Comparison of ENCODE assay signal across 9 mouse cellular contexts in genomic region chr17:47512956-47513775, GRCm38 (mm10). TPM values are rescaled to one million over a fixed set of nuclear protein-coding genes. Genes with fewer than 3 reads are reported as not detected.
DNase-seq lines count a peak whose midpoint lies in the region; ATAC-seq lines count a peak whose summit lies in the region.
"Had no signal": no experiment of that assay in that cellular context is flagged by ENCODE, and none has a peak within 500 bp of the region (broad histone marks: within the 10 kb centered on the region; RNA-seq: fewer than 3 reads in every experiment).

No protein-coding gene starts in this region.

- no peaks in the 10 kb centered on the region for H3K27me3 ChIP-seq in forebrain, embryonic 11.5 days (ENCODE audit: control insufficient read depth, insufficient read depth, low read length)

- no peak for ATAC-seq in forebrain, embryonic 11.5 days (replicated peaks; ENCODE audit: low FRiP score)

- intact Hi-C loops in gastrocnemius, postnatal 14 days (cut with DNase I; ENCODE audit: low total_unique reads): loop anchor here (5.0 to 10.0 kb wide), 2 partner anchors 89 to 162 kb away; no protein-coding TSS in a partner anchor
- intact Hi-C loops in heart, postnatal 10 days (cut with DNase I): loop anchor here (5.0 kb wide), 1 partner anchor 174 kb away; the partner anchor contains the start of genes Frs3 and Tomm6

- 75% methylated on average over 10 of the region's 10 CpGs for WGBS in forebrain, embryonic 11.5 days

- H3K36me3 ChIP-seq in forebrain, embryonic 11.5 days (ENCODE audit: control insufficient read depth, insufficient read depth, low read length): no peaks in the 10 kb centered on the region

- H3K4me3 ChIP-seq in forebrain, embryonic 11.5 days (ENCODE audit: low read depth, low read length): no peak overlapping the region

- no peak overlapping the region for H3K27ac ChIP-seq in forebrain, embryonic 11.5 days (ENCODE audit: low read depth, low read length)

- peak; percentile 63 for DNase-seq in gastrocnemius, postnatal 14 days
- DNase-seq in gastrocnemius, adult 8-10 months (ENCODE audit: low spot score in 2 of 2): no peak
- DNase-seq in R1 (ENCODE audit: low read depth, low spot score): peak; percentile 83
- DNase-seq in heart, postnatal 10 days: peak; percentile 65 to 67
- peak; percentile 42 to 70 for DNase-seq in lung, postnatal 4 days
- no peak for DNase-seq in cerebellum, postnatal 25 days
- no peak for DNase-seq in cerebellum, postnatal 10 days
- no peak for DNase-seq in forebrain, embryonic 11.5 days (ENCODE audit: low spot score)
- DNase-seq: cerebellum, adult 18-20 months had no signal

- H3K9me3 ChIP-seq in forebrain, embryonic 11.5 days (ENCODE audit: control insufficient read depth, low read length): no peaks in the 10 kb centered on the region

- no peak overlapping the region for H3K4me2 ChIP-seq in forebrain, embryonic 11.5 days (ENCODE audit: low read depth, low read length, severe bottlenecking)

- peaks cover 7% of the 10 kb centered on the region for H3K4me1 ChIP-seq in forebrain, embryonic 11.5 days (replicated peaks; ENCODE audit: control insufficient read depth, insufficient read depth, low read length)

- H3K9ac ChIP-seq in forebrain, embryonic 11.5 days (ENCODE audit: low read length): no peak overlapping the region

RNA-seq across cellular contexts. Expression of gene Ccnd3, which starts 8.3 kb away (rescaled TPM):
- total RNA-seq in gastrocnemius, postnatal 14 days (2021): 10 to 100 TPM; 57.0 to 63.3 TPM
- total RNA-seq in gastrocnemius, adult 8-10 months (2022): 10 to 100 TPM; 12.2 to 19.2 (median 16.1) TPM
- 100 to 1,000 TPM; 119 to 132 TPM for total RNA-seq in heart, postnatal 10 days (2021)
- 253 and 286 TPM in 2 replicates for polyA plus RNA-seq in forebrain, embryonic 11.5 days (2014; fragmentation: Nextera tagmentation; extraction: Ambion mirVana)

RNA-seq across cellular contexts. Expression of gene Taf8, which starts 11.1 kb away (rescaled TPM):
- 10 to 100 TPM in 1 of 2 experiments, 1 to 10 TPM in 1; 9.5 to 10.2 TPM for total RNA-seq in gastrocnemius, postnatal 14 days (2021)
- total RNA-seq in gastrocnemius, adult 8-10 months (2022): 10 to 100 TPM; 10.0 to 12.6 (median 11.2) TPM
- total RNA-seq in heart, postnatal 10 days (2021): 10 to 100 TPM; 14.0 to 15.5 TPM
- 29.6 and 32.2 TPM in 2 replicates for polyA plus RNA-seq in forebrain, embryonic 11.5 days (2014; fragmentation: Nextera tagmentation; extraction: Ambion mirVana)

Comparison
In these comparisons a context has a peak if more than half of its experiments do, and no peak if none do; other contexts are left out.
1. DNase-seq: peak in gastrocnemius, postnatal 14 days (single experiment), R1 (single experiment), heart, postnatal 10 days (2 of 2) and lung, postnatal 4 days (2 of 2); none in gastrocnemius, adult 8-10 months (0 of 2), cerebellum, postnatal 25 days (0 of 2), cerebellum, postnatal 10 days (0 of 2) and forebrain, embryonic 11.5 days (single experiment).